Mouse (Mus musculus) neural tube, embryonic 11.5 days (tissue): Measurements from ENCODE around the gene Ino80e. TPM values are rescaled to one million over a fixed set of nuclear protein-coding genes. Genes with fewer than 3 reads are reported as not detected.

Source experiments
- ATAC-seq: fragments of 200-750 bp; cut with Nextera tagmentation; 2 replicates; pipeline ENCODE4 v1.8.0; 2017; ENCODE audit warnings: moderate number of reproducible peaks, mild to moderate bottlenecking, moderate TSS enrichment, moderate library complexity; ENCODE audit not compliant: insufficient read depth, low FRiP score, low TSS enrichment
- DNase-seq: peaks from one replicate; pipeline ENCODE4 v3.0.0-alpha.2; 2015; ENCODE audit warnings: low spot score
- H3K27ac ChIP-seq: fragments of 300-500 bp; sonication (generic); 2 replicates; pipeline ENCODE4 v1.5.1; 2014; ENCODE audit warnings: low read depth, mild to moderate bottlenecking, low read length
- H3K27me3 ChIP-seq: fragments of 300-500 bp; sonication (generic); 2 replicates; pipeline ENCODE4 v1.6.1; 2014; ENCODE audit warnings: mild to moderate bottlenecking, low read length, mixed read lengths; ENCODE audit not compliant: control insufficient read depth, insufficient read depth
- H3K36me3 ChIP-seq: fragments of 300-500 bp; sonication (generic); 2 replicates; pipeline ENCODE4 v1.6.1; 2014; ENCODE audit warnings: mild to moderate bottlenecking, low read length, moderate library complexity, mixed read lengths; ENCODE audit not compliant: control insufficient read depth, insufficient read depth
- H3K4me1 ChIP-seq: fragments of 300-500 bp; sonication (generic); 2 replicates; pipeline ENCODE4 v1.6.1; 2014; ENCODE audit warnings: low read length, mixed read lengths; ENCODE audit not compliant: control insufficient read depth, insufficient read depth
- H3K4me2 ChIP-seq: fragments of 300-500 bp; sonication (generic); 2 replicates; pipeline ENCODE4 v1.6.1; 2014; ENCODE audit warnings: low read depth, mild to moderate bottlenecking, moderate library complexity
- H3K4me3 ChIP-seq: fragments of 300-500 bp; sonication (generic); 2 replicates; pipeline ENCODE4 v1.5.1; 2014; ENCODE audit warnings: low read depth, low read length
- H3K9ac ChIP-seq: fragments of 300-500 bp; sonication (generic); 2 replicates; pipeline ENCODE4 v1.6.1; 2014; ENCODE audit warnings: mild to moderate bottlenecking, low read length
- H3K9me3 ChIP-seq: fragments of 300-500 bp; sonication (generic); 2 replicates; pipeline ENCODE4 v1.6.1; 2016; ENCODE audit warnings: low read length; ENCODE audit not compliant: control insufficient read depth
- WGBS: fragments of 180-500 bp; shearing (Covaris S2); extraction: QIAGEN DNeasy Blood & Tissue Kit; methylation state at CpG from one replicate; pipeline ENCODE4 v1.1.7; 2014; 5-methylcytosine and 5-hydroxymethylcytosine counted together
- polyA plus RNA-seq: library from polyadenylated mRNA; unstranded; fragments of >200 nt; fragmentation: Nextera tagmentation; extraction: Ambion mirVana; gene quantifications from 2 replicates; pipeline ENCODE4 v1.2.1, GENCODE M21; 2014

The Ino80e gene
- polyA plus RNA-seq, 1 experiment from 2014 or later = 96.3 TPM

DNA sequence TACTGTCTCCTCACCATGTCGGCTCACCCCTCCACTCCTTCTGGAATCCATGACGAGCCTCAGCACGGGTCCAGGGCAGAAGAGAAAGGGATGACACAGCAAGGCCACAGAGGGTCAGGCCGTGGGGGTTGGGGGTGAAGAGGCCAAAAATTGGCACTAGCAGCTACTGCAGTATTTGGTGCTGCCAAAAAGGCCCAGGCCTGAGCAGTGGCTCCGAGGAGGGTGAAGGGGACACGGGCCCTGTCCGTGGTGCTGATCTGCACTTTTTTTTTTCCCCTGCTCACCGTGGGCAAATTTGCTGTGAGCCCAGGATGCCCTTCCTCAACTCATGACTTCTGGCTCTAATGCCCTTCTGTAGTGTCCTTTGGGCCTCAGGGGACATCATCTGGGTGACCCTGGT, 36.8 kb downstream of the Ino80e start:
- DNase-seq = peak; percentile 47
- ATAC-seq = no peak
- H3K27ac ChIP-seq = no peak overlapping the region
- H3K4me3 ChIP-seq = no peak overlapping the region
- H3K4me1 ChIP-seq = peaks cover 12% of the 10 kb centered on the region
- H3K9me3 ChIP-seq = no peaks in the 10 kb centered on the region
- 19% methylated on average over 8 of the region's 8 CpGs for WGBS
- no peak overlapping the region for H3K9ac ChIP-seq
- H3K27me3 ChIP-seq = peaks cover 5% of the 10 kb centered on the region; the same call in 1 of the 2 replicates
- H3K4me2 ChIP-seq = no peak overlapping the region
- no peaks in the 10 kb centered on the region for H3K36me3 ChIP-seq

DNA sequence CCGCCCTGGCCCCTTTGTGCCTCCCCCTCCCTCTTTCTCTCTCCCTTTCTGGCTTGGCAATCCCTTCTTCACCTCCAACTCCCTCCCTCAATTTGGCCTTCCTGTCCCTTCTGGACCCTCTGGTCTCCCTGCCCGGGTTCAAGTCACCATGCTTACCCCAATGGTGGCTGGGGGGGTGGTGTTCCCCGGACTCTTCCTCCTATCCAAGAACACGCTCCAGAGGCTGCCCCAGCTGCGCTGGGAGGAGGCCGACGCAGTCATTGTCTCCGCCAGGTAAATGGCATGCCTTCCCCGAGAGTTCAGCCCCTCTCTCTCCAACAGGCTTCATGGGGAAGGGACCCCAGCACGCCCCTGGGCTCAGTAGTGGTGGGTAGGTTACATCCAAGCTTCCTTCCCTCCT, 38.2 kb downstream of the Ino80e start:
- peak overlapping the region; percentile 46 for H3K4me3 ChIP-seq
- H3K36me3 ChIP-seq = no peaks in the 10 kb centered on the region
- 10% methylated on average over 10 of the region's 10 CpGs for WGBS
- 0 out of 2 replicates have a peak, but pooled peaks have one; percentile 2 for ATAC-seq
- H3K27ac ChIP-seq = 0 out of 2 replicates have a peak overlapping the region, but pooled peaks have one; percentile 62
- peaks cover 12% of the 10 kb centered on the region for H3K4me1 ChIP-seq
- H3K9me3 ChIP-seq = no peaks in the 10 kb centered on the region
- peaks cover 5% of the 10 kb centered on the region; the same call in 1 of the 2 replicates for H3K27me3 ChIP-seq
- H3K9ac ChIP-seq = peak overlapping the region; percentile 71
- H3K4me2 ChIP-seq = peak overlapping the region; percentile 75
- DNase-seq = no peak

DNA sequence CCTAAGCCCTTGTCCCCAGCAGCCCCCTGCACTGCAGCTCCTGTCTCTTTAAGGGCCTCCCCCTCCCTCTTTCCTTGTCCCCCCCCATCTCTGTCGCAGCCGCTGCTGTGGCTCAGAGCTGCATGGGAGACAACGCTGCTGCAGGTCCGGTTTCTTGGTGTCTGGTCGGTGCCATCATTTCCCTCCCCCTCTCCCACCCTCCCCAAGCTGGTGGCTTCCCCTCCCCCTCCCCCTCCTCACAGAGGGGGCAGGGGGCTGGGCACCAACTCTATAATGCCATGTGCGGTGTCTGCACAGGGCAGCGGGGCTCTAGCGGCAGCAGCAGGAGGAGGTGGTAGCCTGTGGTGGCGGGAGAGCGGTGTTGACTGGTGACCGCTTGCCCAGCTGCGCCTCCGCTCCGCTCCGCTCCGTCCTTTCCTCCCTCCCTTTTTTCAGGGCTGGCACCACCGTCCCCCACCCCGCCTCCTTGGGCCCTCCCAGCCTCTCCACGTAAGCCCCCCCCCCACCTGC, 38.9 kb downstream of the Ino80e start:
- H3K36me3 ChIP-seq = no peaks in the 10 kb centered on the region
- peak overlapping the region; percentile 75 for H3K4me2 ChIP-seq
- H3K9ac ChIP-seq = peak overlapping the region; percentile 71
- peak overlapping the region; percentile 46 for H3K4me3 ChIP-seq
- peak; percentile 72 for ATAC-seq
- H3K9me3 ChIP-seq = no peaks in the 10 kb centered on the region
- H3K27ac ChIP-seq = peak overlapping the region; percentile 62
- peaks cover 5% of the 10 kb centered on the region; the same call in 1 of the 2 replicates for H3K27me3 ChIP-seq
- H3K4me1 ChIP-seq = peaks cover 12% of the 10 kb centered on the region
- DNase-seq = peak; percentile 64
- WGBS = 0% methylated on average over 14 of the region's 19 CpGs

- peak overlapping the region; percentile 46 for H3K4me3 ChIP-seq
- ATAC-seq (no peak), DNase-seq (no peak)
- H3K27ac ChIP-seq = no peak overlapping the region
- no peaks in the 10 kb centered on the region for H3K9me3 ChIP-seq
- 4% methylated on average over 9 of the region's 9 CpGs for WGBS
- H3K4me1 ChIP-seq = peaks cover 12% of the 10 kb centered on the region
- peaks cover 5% of the 10 kb centered on the region; the same call in 1 of the 2 replicates for H3K27me3 ChIP-seq
- peak overlapping the region; percentile 71 for H3K9ac ChIP-seq
- peak overlapping the region; percentile 75 for H3K4me2 ChIP-seq
- no peaks in the 10 kb centered on the region for H3K36me3 ChIP-seq
Observed at GRCm38 (mm10) chr7:126822741-126823140, 39.4 kb downstream of the Ino80e start.

DNA sequence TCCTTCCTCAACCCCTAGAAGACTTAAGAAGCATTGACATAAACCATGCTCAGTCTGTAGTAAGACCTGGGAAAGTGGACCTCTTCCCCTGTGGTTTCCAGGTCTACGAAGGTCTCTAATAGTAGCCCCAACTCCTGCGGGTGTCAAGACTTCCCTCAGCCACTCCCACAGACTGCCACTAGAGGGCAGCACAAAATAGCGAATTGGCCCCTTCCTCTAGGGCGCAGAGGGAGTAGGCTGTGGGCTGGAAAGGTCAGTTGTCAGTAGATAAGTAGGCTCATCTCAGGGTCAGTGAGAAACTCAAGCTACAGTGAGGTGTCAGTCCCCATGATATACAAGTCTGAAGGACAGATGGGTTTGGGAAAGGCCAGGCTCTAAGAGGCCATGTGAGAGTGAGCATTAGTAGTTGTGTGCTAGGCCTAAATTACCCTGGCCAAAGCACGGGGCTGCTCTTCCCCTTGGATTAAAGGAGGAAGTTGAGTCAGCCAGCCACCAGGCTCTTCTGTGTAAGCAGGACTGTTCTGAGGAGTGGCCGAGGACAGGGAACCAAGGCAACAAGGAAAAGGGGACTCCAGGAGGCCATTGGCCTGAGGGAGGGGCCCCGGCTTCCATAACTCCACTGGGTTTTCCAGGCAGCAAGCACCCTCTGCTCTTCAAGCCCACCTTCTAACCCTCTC, 40.2 kb downstream of the Ino80e start:
- peak; percentile 81 for DNase-seq
- Histone ChIP-seq H3K9ac (peak overlapping the region; percentile 11; the same call in 1 of the 2 replicates), H3K27me3 (peaks cover 5% of the 10 kb centered on the region; the same call in 1 of the 2 replicates), H3K4me2 (no peak overlapping the region), H3K36me3 (no peaks in the 10 kb centered on the region), H3K9me3 (no peaks in the 10 kb centered on the region), H3K27ac (no peak overlapping the region), H3K4me1 (peaks cover 12% of the 10 kb centered on the region), H3K4me3 (no peak overlapping the region)
- WGBS = 25% methylated on average over 7 of the region's 7 CpGs
- ATAC-seq = peak; percentile 27; the same call in 1 of the 2 replicates

DNA sequence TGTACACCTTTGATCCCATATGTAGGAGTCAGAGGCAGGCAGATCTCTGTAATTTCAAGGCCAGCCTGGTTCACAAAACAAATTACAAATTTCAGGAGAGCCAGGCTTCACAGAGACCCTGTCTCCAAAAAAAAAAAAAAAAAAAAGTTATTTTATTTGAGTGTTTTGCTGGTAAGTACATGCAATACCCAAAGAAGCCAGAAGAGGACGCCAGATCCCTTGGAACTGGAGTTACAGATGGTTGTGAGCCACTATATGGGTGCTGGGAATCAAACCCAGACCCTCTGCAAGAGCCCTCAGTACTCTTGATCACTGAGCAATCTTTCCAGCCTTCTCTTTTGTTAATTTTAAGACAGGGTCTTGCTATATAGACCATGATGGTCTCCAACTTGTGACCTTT, 43.4 kb downstream of the Ino80e start:
- WGBS = 36% methylated on average over 1 of the region's 1 CpGs
- no peaks in the 10 kb centered on the region for H3K9me3 ChIP-seq
- peaks cover 12% of the 10 kb centered on the region for H3K4me1 ChIP-seq
- DNase-seq = no peak
- H3K36me3 ChIP-seq = no peaks in the 10 kb centered on the region
- no peak overlapping the region for H3K4me2 ChIP-seq
- no peak overlapping the region for H3K9ac ChIP-seq
- H3K27me3 ChIP-seq = peaks cover 5% of the 10 kb centered on the region; the same call in 1 of the 2 replicates
- no peak overlapping the region for H3K27ac ChIP-seq
- no peak overlapping the region for H3K4me3 ChIP-seq
- ATAC-seq = no peak

DNA sequence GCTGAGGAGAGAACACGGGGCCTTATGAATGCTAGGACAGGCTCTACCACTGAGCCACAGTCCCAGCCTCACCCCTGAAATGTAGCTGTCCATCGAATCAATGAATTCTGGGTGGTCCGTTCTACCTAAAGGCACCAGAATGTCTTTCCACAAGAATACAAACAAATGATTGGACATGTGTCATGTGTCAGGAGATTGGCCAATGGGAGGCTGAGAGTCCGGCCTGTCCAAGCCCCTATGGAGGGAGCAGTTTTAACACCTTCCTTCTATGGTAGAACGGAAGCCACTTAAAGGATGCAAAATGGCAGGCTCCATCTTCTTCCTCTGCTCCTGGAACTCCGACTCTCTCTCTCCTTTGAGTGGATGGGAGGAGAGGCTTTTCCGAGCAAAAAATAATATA, 44.6 kb downstream of the Ino80e start:
- no peak overlapping the region for H3K9ac ChIP-seq
- H3K27ac ChIP-seq = no peak overlapping the region
- H3K36me3 ChIP-seq = no peaks in the 10 kb centered on the region
- H3K27me3 ChIP-seq = peaks cover 3% of the 10 kb centered on the region; the same call in 1 of the 2 replicates
- peaks cover 6% of the 10 kb centered on the region for H3K4me1 ChIP-seq
- H3K4me2 ChIP-seq = no peak overlapping the region
- H3K9me3 ChIP-seq = no peaks in the 10 kb centered on the region
- 90% methylated on average over 7 of the region's 7 CpGs for WGBS
- no peak for DNase-seq
- H3K4me3 ChIP-seq = no peak overlapping the region
- ATAC-seq = no peak

- H3K9me3 ChIP-seq = no peaks in the 10 kb centered on the region
- H3K27me3 ChIP-seq = no peaks in the 10 kb centered on the region
- DNase-seq (no peak), ATAC-seq (no peak)
- H3K9ac ChIP-seq = no peak overlapping the region
- no peak overlapping the region for H3K4me2 ChIP-seq
- H3K36me3 ChIP-seq = no peaks in the 10 kb centered on the region
- H3K4me1 ChIP-seq = no peaks in the 10 kb centered on the region
- H3K4me3 ChIP-seq = no peak overlapping the region
- no peak overlapping the region for H3K27ac ChIP-seq
- 88% methylated on average over 8 of the region's 8 CpGs for WGBS
Observed at GRCm38 (mm10) chr7:126816494-126816893, 45.7 kb downstream of the Ino80e start.

DNA sequence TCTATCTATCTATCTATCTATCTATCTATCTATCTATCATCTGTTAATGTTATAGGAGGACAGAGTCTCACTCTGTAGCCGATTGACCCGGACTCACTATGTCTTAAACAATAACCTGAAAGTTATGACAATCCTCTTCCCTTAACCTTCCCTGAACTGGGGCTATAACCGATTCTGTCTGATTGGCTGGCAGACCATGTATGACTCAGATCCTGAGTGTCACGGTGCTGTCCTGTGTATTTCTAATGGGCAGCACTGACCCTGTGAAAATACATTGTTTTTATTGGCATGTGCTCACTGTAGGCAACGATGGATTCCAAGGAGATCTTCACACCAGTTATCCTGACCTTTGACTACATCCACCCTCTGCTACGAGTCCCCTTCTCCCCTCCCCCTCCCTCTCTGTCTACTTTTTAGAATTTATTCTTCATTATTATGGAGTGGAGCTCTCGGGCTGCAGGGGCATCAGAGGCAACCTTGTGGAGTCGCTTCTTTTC, 46.4 kb downstream of the Ino80e start:
- ATAC-seq = no peak
- 60% methylated on average over 8 of the region's 8 CpGs for WGBS
- H3K4me2 ChIP-seq = no peak overlapping the region
- H3K36me3 ChIP-seq = no peaks in the 10 kb centered on the region
- H3K9me3 ChIP-seq = no peaks in the 10 kb centered on the region
- no peaks in the 10 kb centered on the region for H3K4me1 ChIP-seq
- H3K27ac ChIP-seq = no peak overlapping the region
- no peak overlapping the region for H3K4me3 ChIP-seq
- no peak overlapping the region for H3K9ac ChIP-seq
- no peaks in the 10 kb centered on the region for H3K27me3 ChIP-seq
- no peak for DNase-seq
